Mouse (Mus musculus) spleen, adult 12 weeks (tissue): ENCODE results near the gene Pced1b.
A peak's percentile ranks its signal among the peaks of the same experiment; 100 is the strongest.
"Not testable (repeated sequence)": the region's sequence is repeated elsewhere in the genome, so short reads cannot be mapped to it uniquely, and the experiment has no call there.

ENCODE experiments used
- DNase-seq: peaks from one replicate; pipeline ENCODE4 v3.0.0; 2022; ENCODE audit warnings: low spot score

The Pced1b gene

GRCm38 (mm10) chr15:97373203-97374084, 126.5 kb downstream of the Pced1b start:
- DNase-seq: peak; percentile 38

GRCm38 (mm10) chr15:97374085-97374844, 127.4 kb downstream of the Pced1b start:
- DNase-seq: no peak

DNA sequence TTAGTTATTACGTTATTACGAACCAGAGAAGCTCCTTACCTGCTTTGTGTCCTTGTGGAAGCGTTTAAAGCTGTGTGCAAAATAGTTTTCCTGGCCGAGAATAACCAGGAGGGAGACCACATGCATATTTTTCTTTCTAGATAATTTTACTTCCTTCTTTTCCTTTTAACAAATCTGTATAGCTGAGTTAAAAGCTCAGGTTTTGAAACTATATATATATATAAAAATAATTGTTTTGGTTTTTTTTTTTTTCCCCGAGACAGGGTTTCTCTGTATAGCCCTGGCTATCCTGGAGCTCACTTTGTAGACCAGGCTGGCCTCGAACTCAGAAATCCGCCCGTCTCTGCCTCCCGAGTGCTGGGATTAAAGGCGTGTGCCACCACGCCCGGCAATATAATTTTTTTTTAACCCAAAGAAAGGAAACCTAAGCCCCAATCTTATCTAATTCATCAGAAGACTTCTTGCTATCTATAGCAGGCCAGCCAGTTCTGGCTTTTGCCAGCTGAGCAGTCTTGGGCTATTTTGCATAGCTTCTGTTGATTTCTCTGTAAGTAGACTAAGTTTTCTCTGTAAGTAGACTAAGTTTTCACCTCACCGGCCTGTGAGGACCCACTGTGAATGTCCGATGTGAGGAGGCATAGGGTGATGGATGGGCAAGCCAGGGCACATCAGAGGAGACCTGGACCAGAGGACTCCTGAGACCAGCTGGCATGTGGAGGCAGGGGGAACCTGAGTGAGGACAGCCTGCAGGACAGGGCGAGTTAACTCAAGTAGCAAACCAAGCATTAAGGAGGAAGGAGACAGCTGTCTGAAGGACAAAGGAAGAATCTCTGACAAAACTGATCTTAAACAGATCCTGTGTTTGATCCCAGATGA, 128.2 kb downstream of the Pced1b start:
- no peak for DNase-seq

DNA sequence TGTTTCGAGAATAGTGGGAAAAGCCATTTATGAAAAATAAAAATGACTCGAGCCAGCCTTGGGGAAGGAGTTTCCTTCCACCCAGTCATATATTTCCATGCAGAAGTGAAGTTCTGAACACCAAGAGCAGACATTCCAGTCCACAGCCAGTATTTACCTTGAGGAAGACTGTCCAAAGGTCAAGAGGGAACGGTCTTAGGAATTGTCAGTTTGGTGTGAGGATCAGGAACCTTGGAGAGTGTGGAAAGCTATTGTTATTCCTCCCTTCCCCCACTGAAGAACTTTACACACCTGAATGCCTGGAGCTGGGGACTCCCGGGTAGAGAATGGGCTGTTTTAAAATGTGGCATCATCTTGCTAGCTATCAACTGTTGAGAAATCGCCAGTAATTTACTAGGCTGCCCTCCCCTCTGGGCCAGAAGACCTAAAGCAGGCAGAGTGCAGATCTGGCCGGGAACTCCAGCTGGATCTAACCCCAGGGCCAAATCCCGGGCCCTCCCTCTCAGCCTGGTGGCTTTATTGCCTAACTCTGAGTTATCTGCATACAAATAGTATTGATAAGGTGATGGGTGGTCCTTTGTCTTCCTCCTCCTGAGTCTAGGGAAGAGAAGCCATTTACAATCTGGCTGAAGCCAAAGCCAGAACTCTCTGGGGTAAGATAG, 129.3 kb downstream of the Pced1b start:
- no peak for DNase-seq

- DNase-seq: no peak
Measured at GRCm38 (mm10) chr15:97376792-97377222, 129.9 kb downstream of the Pced1b start.

DNA sequence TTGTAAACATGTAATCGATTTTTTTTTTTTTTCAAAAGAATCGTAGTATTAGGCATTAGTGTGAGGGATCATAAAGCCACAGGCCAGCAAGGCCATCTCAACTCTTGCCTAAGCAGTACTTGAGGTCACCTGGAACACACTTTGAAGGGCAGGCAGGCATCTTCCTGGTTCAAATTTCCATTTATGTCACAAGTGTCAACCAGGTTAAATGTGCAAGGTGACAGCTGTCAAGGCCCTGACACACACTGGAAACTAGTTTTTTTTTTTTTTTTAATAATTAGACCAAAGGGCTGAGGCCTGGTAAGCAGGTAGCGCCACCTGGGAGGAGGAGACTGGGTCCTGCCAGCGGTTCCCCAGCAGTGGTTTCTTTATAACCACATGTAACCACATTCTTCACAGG, 131.2 kb downstream of the Pced1b start:
- DNase-seq: no peak

- DNase-seq: peak; percentile 45
Measured at GRCm38 (mm10) chr15:97379489-97380304, 132.8 kb downstream of the Pced1b start.

GRCm38 (mm10) chr15:97382567-97382966, 135.7 kb downstream of the Pced1b start:
- DNase-seq: no peak

GRCm38 (mm10) chr15:97383523-97384141, 136.7 kb downstream of the Pced1b start:
- DNase-seq: no peak

DNA sequence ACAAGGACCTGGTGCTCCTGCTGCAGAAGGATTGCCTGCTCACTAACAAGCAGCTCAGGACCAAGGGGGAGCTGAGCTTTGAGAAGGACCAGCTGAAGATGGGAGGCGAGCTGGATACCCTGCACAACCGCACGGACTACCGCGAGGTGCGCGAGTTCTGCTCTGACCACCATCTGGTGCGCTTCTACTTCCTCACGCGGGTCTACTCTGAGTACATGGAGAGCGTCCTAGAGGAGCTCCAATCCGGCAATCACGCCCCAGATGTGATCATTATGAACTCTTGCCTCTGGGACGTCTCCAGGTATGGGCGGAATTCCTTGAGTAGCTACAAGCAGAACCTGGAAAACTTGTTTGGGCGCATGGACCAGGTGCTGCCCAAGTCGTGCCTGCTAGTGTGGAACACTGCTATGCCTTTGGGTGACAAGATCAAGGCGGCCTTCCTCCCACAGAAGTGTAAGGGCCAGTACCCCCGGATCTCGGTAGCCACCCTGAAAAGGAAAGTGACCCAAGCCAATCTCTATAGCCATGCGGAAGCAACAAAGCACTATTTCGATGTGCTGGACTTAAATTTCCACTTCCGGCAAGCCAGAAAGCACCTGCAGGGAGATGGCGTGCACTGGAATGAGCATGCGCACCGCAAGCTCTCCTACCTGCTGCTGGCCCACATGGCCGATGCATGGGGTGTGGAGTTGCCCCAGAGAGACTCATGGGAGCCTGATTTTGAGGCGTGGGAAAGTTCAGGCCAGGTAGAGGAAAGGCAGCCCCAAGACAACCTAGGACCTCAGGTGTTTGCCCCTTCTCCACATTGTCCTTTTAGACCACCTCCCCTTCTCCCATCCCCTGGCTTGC, 137.5 kb downstream of the Pced1b start:
- no peak for DNase-seq

GRCm38 (mm10) chr15:97385174-97385573, 138.3 kb downstream of the Pced1b start:
- DNase-seq: not testable (repeated sequence)

DNA sequence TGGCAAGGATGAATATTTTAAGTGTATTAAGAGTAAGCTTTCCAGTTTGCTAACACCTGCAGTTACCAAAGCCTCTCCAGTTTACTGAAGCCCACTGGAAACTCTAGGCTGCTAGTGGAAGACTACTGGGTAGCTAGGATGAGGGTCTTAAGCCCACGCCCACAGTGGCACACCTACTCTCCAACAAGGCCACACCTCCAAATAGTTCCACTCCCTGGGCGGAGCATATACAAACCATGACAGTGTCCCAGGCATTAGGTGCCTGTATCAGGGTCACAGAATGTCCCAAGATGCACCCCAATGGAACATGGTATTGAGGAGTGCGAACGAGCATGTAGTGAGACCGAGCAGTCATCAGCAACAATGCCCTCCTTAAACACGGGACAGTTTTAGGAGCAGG, 140.9 kb downstream of the Pced1b start:
- DNase-seq: no peak

DNA sequence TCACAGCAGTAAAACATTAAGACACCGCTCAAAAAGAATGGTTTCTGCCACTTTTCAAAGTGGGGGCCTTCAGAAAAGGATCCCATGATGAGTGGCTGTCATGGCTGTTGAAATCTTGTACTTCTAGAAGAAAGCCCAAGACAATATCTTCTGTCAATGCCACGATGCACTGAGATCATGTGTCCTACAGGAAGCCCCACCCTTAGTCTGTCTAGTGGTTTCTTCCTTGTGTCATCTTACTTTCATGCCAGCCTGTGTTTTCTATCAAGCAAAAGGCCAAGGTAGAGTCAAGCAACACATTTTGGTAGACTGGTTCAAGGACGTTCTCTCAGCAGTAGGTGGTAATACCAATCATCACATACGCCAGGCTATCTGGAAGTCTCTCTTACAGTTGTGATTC, 142.7 kb downstream of the Pced1b start:
- no peak for DNase-seq

GRCm38 (mm10) chr15:97390778-97391177, 143.9 kb downstream of the Pced1b start:
- DNase-seq: no peak

DNA sequence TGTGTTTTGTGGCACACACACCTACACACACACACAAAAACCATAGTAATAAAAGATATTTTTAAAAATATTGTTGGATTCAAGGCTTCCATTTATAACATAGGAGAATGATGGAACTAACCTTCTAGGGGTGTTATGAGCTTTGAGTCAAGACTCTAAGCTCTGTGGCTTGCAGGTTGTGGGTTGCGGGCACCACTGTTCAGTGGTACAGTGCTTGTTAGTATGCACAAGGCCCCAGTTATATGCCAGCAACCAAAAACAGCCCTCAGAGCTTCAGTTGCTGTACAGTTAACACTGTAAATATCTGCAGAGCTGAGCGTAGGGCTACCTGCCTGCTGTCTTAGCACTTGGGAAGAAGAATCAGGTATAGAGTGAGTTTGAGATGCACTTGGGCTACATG, 144.5 kb downstream of the Pced1b start:
- DNase-seq: no peak

DNA sequence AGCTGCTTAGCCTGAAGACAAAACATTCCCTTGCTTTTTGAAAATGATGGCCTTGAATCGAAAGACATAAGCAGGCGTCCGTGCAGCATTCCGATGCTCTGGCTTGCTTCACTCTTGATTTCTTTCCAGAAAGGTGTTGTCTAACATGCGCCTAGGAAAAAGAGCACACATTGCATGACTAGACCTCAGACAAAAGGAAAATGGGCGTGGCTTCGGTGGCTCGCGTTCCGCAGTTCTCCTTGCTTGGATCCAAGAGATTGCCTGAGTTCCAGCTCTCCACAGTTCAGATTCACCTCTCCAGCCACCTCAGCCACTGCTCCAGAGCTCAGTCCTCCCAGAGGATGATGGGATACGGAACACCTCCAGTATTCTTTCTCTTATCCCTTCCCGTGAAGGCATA, 147.7 kb downstream of the Pced1b start:
- no peak for DNase-seq

- no peak for DNase-seq
Measured at GRCm38 (mm10) chr15:97396586-97397299, 149.8 kb downstream of the Pced1b start.

DNA sequence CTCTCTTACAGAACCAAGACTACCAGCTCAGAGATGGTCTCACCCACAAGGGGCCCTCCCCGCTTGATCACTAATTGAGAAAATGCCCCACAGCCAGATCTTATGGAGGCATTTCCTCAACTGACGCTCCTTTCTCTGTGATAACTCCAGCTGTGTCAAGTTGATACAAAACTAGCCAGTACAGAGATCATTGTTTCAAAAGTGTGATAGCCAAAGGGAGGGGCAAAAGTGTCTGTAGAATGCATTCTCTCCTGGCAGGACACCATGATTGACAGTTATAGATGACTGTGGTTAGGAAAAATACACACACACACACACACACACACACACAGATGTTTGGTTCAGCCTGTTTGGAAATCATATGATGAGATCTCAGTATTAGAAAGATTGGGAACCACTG, 150.9 kb downstream of the Pced1b start:
- no peak for DNase-seq

DNA sequence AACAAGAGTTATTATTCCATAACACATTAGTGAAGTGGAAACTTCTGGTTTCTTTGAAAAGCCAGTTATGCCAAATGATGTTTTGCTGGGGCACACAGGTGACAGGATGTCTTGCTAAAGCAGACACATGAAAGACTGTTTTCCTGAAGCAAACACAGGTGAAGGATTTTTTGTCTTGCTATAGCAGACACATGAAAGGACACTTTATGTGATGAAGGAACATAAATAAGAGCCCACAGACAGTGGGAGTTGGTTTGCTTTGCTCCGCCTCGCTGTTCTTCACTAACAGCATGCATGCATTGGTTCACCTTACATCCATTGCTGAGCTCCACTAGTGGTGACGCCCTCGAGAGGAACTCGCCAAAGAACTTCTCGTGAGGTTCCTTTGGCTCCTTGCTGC, 154.0 kb downstream of the Pced1b start:
- no peak for DNase-seq
